Mouse (Mus musculus): ENCODE data around the gene Ncan.

The Ncan gene

GRCm38 (mm10) chr8:70120667-70121066, at the start of gene Ncan:
Ncan (minus strand) TSS chr8:70120873.
- peak; percentile 18 for DNase-seq (ENCODE audit: low spot score)

- DNase-seq (ENCODE audit: low spot score), result no peak
Observed at GRCm38 (mm10) chr8:70170116-70170515, 49.4 kb upstream of the Ncan start.

GRCm38 (mm10) chr8:70166504-70167110, 45.9 kb upstream of the Ncan start:
- peak; percentile 75 for DNase-seq (ENCODE audit: low spot score)

GRCm38 (mm10) chr8:70163316-70163715, 42.6 kb upstream of the Ncan start:
- no peak for DNase-seq (ENCODE audit: low spot score)

GRCm38 (mm10) chr8:70160015-70160414, 39.3 kb upstream of the Ncan start:
- no peak for DNase-seq (ENCODE audit: low spot score)

GRCm38 (mm10) chr8:70159211-70159610, 38.5 kb upstream of the Ncan start:
- no peak for DNase-seq (ENCODE audit: low spot score)

GRCm38 (mm10) chr8:70158069-70158853, 37.6 kb upstream of the Ncan start:
- DNase-seq (ENCODE audit: low spot score), result peak; percentile 61

GRCm38 (mm10) chr8:70157240-70157800, 36.6 kb upstream of the Ncan start:
- no peak for DNase-seq (ENCODE audit: low spot score)

GRCm38 (mm10) chr8:70152537-70153257, 32.0 kb upstream of the Ncan start:
- DNase-seq (ENCODE audit: low spot score), result peak; percentile 32

GRCm38 (mm10) chr8:70150158-70150557, 29.5 kb upstream of the Ncan start:
- DNase-seq (ENCODE audit: low spot score), result no peak

GRCm38 (mm10) chr8:70147678-70148607, 27.3 kb upstream of the Ncan start:
- no peak for DNase-seq (ENCODE audit: low spot score)

- DNase-seq (ENCODE audit: low spot score), result no peak
Observed at GRCm38 (mm10) chr8:70139981-70140380, 19.3 kb upstream of the Ncan start.

GRCm38 (mm10) chr8:70139026-70139857, 18.6 kb upstream of the Ncan start, which contains the start of the genes Rfxank, Borcs8 and Mef2b:
Rfxank (minus strand) TSS chr8:70139154.
Borcs8 (plus strand) TSS chr8:70139499.
Mef2b (plus strand) TSS chr8:70139711.
- peak; percentile 95 for DNase-seq (ENCODE audit: low spot score)

GRCm38 (mm10) chr8:70137890-70138289, 17.2 kb upstream of the Ncan start:
- DNase-seq (ENCODE audit: low spot score), result no peak

- DNase-seq (ENCODE audit: low spot score), result no peak
Observed at GRCm38 (mm10) chr8:70136591-70136990, 15.9 kb upstream of the Ncan start.

GRCm38 (mm10) chr8:70134931-70135330, 14.3 kb upstream of the Ncan start:
- no peak for DNase-seq (ENCODE audit: low spot score)

GRCm38 (mm10) chr8:70134086-70134485, 13.4 kb upstream of the Ncan start:
- no peak for DNase-seq (ENCODE audit: low spot score)

GRCm38 (mm10) chr8:70131166-70131883, 10.7 kb upstream of the Ncan start, which contains the start of gene Nr2c2ap:
Nr2c2ap (plus strand) TSS chr8:70131333.
- DNase-seq (ENCODE audit: low spot score), result peak; percentile 76

- no peak for DNase-seq (ENCODE audit: low spot score)
Observed at GRCm38 (mm10) chr8:70130066-70130465, 9.4 kb upstream of the Ncan start.

Measured in urinary bladder, postnatal 25 days (tissue).